Mouse (Mus musculus) gastrocnemius, postnatal 10 days (tissue): Measurements from ENCODE around the gene Col26a1. TPM values are rescaled to one million over a fixed set of nuclear protein-coding genes. Genes with fewer than 3 reads are reported as not detected.

Source experiments
- DNase-seq: peaks from one replicate; pipeline ENCODE4 v3.0.0; 2021; ENCODE audit warnings: mixed read lengths
- long read RNA-seq, 2 experiments: library from polyadenylated mRNA; stranded (forward); transcript quantifications; one replicate each; pipeline ENCODE4 v2.0.0; 2021
- total RNA-seq, 2 experiments: library from RNA; stranded (reverse); gene quantifications; 2 replicates each; pipeline ENCODE4 v1.2.3; 2021

Col26a1 gene
- 10 to 100 TPM; 24.4 to 28.0 TPM for total RNA-seq
- long read RNA-seq, experiment 1, transcript Col26a1-202 (13 exons, 2,781 nt): major isoform, 15 of 30 reads
- long read RNA-seq, experiment 1, partial matches to known transcripts: 5 of 30 reads
- long read RNA-seq, experiment 1, other reads (novel, unspliced or antisense): 9 of 30 reads
- long read RNA-seq, experiment 2, transcript Col26a1-202 (13 exons, 2,781 nt): major isoform, 9 of 17 reads
- long read RNA-seq, experiment 2, partial matches to known transcripts: 0 of 17 reads
- long read RNA-seq, experiment 2, other reads (novel, unspliced or antisense): 6 of 17 reads

DNA sequence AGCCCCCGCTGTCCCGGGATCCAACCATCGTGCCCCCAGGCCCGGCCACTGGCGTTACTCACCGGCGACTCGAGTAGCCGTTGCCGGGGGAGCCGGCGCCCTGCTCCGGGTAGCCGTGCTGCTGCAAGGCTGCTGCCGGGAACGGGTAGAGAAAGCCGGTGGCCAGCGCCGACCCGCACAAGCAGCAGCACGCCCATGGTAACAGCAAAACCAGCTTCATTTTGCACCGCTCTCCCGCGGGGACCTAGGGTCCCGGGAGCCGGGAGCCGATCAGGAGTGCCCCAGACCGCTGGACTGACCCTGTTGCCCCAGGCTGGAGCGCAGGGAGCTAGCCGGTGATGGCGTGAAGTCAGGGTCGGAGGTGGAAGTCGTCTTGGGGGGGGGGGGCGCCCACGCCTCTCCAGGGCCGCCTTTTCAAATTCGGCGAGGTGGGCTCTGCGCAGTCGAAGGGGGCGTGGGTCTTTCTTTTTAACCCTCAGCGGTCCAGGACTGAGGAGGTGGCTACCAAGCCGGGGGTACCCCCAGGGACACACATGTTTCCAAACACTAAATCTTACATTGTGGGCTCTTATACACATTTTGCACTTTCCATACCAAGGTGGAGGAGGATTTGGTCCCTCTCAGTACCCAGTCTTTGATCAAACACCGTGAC lies at the start of gene Col26a1:
Gene Col26a1, minus strand, starts transcription at position 422 of the 652 bp plus-strand sequence.
- DNase-seq: peak; percentile 53

DNA sequence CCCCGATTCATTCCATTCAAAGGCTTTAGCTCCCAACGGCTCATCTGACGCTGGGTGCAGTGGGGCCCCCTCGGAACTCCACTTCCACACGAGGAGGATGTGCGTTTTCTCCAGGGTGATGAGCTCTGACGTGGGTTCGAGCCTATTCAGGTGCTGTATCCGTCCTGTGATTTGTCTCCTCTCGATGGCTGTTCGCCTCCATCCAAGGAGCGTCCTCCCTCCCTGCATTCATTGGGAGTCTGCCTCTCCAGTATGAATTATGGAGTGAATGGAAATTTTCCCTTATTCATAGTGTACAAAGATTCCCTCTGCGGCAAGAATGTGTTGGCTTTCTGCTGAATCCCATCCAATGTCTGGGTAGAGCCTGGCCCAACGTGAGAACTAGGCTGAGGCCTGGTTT lies 48.9 kb upstream of the Col26a1 start:
- DNase-seq: no peak

DNA sequence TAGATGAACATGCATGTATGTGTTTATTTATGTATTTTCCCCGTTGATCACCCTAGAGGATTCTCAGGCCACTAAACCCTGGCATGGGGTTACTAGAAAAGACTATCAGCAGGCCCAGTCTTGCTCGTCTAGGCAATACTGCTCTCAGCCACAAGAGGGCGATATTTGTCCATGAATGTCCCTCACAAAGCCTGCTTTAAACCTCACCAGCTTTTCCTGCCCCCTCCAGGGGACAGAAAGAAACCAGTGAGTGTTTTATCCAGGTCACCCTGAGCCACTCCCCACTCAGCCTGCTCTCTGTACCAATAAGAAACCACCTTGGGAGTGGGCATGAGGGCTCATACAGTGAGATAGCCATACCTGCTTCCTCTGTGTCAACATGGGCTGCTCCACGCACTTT lies 46.1 kb upstream of the Col26a1 start:
- peak; percentile 87 for DNase-seq

DNA sequence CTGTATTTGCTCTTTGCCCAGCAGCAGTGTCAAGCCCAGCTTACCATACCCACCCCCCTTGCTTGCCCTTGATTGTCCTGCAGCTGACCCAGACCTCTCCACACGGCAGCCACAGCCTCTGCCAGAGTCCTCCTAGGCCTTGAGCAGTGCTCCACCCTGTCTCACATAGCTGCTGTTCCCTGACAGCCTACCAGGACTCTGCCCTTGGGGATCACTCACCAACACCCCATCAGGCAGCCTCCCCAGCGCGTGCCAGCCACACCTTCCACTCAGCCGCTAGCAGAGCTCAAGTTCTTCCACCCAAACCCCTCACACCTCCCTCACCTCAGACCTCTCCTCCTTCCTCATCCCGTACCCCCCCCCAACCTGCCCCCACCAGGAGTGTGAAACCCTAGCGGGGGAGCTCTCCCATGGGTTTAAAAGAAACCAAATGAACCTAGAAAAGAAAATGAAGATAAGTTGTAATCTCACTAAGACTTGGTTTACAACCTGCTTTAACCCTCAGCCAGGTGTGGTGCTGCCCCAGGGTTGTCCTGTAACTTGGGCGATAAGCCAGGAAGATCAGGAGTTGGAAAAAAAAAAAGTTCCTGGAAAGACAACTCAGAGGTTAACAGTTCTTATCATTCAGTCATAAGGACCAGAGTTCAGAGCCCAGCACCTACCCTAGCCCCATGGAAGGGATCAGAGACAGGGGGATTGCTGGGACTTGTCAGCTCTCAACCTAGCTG lies 40.9 kb upstream of the Col26a1 start:
- DNase-seq: no peak

DNA sequence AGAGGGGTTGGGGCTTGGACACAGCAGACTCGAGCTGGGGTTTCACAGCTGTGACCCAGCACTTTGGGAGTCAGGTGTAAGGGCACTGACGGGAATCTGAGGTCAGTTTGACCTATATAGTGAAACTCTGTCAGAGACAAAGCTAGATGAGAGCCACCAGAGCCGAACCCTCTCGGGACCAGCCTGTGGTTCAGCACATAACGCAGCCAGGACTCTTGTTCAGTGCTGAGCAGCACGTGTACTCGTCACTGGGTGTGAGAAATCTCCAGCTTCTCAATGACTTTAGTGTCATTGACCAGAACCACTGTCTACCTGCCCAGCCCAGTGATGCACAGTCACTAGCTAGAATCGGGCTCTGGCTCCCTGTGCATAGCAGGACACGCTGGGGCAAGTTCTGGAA lies 39.8 kb upstream of the Col26a1 start:
- no peak for DNase-seq

DNA sequence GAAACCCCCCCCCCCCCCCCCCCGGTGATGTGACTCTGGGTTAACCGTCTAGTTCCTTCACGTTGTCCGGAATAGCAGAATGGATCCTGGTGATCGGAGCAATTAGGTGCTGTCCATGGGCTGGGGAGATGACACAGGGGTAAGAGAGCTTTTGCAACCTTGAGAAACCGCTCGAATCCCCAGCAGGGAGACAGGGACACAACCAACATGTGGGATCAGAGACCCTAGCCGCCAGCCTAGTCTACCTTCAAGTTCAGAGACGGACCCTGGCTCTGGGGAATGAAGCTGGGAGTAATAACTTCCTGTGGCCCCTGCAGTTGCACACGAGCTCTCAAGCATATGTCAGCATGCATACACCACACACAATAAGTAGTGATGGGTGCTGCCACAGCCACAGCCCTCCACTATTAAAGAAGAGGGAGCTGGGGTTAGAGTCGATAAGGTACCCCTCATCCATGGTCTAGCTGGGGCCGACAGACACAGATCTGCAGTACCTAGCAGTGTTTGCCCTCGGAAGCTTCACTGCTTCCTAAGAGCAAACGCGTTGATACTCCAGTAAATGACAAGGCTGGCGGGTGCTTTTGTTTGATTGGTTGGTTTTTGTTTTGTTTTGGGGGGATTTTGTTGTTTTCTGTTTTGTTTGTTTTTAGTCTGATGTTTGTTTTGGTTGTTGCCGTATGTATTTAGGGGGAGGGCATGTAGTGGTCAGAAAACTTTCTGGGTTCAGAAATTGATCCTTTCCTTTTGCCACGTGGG lies 36.7 kb upstream of the Col26a1 start:
- no peak for DNase-seq

DNA sequence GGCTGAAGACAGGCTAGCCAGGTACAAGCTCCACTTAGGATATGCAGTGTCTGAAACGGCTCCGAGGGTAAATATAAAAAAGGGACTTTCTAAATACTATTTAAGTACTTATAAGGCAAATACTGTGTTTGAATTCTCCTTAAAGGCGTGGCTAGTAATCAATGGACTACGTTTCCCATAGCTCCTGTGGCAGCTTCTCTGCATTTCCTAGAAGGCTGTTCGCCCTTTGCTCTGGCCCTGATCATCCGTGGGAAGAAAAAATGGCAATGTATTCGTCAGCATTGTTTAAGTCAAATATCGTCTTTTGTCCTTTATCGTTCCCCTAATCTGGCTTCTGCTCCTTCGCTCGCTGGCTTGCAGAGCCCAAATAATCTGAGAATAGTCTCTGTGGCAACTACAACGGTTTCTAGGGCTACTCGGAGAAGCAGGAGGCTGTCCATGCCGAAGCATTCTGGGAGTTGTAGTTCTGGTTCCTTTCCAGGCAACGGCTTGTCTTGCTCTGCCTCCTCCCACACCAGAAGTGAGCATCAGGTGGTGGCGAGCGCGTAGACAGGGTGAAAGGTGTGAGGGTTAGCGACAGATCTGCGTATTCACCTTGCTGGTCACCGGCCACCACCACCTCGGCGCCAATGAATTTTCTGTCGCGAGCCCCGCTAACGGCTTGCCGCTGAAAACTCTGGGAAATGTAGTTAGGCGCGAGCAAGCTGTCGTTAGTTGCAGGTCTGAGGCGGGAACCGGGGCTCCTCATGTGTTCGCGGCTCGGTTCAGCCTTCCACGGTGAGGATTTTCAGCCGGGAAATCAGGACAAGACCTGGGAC lies 35.9 kb upstream of the Col26a1 start:
- peak; percentile 55 for DNase-seq

DNA sequence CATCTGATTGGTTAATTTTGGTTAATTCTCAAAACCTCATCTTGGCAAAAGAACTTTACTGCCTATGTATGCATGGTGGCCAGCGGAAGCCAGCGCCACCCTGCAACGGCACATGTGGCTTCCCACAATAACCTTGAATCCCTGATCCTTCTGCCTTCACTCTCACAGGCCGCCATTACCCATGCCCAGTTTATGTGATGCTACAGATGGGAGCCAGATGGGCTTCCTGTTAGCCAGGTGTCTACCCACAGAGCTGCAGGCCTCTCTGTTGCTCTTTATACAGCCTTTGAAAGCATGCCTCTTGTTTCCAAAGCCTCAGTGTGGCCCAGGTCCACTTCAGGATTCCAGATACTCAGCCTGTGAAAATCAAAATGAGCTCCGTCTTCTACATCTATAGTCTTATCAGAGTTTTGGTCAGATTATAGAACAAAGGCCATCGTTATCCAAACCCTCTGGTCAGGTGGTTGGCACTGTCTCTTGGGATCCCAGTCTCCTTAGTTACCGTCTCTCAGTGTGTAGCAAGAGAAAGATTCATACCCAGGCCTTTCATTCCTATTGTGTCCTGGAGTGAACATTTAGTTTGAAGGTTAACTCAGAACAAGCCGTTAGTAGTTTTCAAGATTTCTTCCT lies 34.7 kb upstream of the Col26a1 start:
- no peak for DNase-seq

DNA sequence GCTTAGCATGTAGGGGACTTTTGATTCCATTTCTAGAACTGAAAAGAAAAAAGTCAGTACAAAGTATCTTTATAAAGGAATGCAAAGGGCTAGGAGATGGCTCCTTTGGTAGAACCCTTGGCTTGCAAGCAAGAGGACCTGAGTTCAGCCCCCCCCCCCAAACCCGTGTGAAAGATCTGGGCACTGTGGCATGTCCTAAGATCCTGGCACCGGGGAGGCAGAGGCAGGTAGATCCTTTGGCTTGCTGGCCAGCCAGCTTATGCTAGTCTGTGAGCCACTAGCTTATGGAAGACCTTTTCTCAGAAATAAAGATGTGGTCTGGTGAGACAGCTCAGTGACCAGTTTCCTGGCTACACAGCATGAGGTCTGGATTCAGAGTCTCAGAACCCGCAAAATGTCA lies 31.2 kb upstream of the Col26a1 start:
- DNase-seq: no peak

DNA sequence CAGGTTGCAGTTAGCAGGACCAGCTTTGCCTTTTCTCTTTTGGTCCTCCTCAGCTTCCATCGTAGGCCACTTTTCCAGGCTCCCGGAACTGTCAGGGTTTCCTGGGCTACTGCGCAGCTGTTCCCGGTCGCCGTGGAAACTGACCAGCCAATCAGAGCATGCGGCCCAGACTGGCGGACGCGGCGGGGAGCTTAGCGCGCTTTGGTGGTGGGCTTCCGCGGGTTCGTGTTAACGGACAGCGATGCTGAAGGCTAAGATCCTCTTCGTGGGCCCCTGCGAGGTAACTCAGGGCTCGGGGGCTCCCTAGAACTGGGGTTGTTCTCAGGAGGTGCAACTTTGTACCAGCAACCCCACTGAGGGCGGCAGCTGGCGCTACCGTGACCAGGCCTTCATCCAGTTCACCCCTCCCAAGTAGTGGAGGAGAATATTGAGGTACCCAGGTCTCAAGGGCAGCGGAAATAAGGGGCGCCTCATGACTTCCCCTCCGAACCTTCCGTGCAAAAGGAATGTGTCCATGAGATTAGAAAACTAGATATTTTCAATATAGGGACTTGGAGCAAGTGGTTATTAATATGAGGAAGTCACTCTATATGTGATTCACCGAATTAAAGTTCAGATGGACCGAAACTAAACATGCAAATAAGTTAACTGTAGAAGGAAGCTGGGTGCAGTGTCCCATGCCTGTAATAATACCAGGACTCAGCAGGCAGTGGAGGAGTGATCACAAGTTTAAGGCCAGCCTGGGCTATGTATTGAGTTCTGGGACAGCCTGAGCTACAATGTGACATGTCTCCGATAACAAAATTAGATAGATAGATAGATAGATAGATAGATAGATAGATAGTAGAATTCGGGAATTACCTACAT lies 25.2 kb upstream of the Col26a1 start, which contains the start of gene Ift22:
Gene Ift22, plus strand, starts transcription at position 160 of the 867 bp plus-strand sequence.
- DNase-seq: peak; percentile 92

DNA sequence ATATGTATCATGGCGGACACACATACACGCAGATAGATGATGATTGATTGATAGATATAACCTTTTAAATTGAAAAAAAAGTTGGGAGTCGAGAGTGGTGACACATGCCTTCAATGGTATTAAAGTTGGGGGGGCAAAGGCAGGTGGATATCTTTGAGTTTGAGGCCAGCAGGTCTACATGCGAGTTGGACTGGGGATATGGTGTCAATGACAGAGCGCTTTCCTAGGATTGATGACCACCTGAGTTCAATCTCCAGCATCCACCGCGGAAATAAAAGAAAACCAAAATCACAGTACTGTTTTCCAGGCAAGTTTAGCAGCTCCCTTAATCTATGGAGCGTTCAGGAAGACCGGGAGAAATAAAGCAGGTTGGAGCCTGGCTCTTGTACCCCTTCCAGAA lies 24.6 kb upstream of the Col26a1 start:
- no peak for DNase-seq

DNA sequence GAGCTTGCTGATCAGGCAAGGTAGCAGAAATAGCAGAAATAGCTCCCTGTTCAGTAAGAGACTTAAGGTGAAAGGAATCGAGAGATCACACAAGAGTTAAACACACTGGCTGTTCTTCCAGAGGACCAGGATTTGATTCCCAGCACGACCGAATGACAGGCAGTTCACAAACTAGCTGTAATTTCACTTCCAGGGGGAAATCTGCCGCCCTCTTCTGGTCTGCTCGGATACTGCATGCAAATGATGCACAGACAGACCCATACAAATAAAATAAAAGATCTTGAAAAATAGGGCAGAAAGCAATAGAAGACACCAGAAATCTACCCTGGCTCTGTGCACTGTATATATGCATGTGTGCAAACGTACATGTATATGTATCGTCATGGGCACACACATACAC lies 22.6 kb upstream of the Col26a1 start:
- no peak for DNase-seq

DNA sequence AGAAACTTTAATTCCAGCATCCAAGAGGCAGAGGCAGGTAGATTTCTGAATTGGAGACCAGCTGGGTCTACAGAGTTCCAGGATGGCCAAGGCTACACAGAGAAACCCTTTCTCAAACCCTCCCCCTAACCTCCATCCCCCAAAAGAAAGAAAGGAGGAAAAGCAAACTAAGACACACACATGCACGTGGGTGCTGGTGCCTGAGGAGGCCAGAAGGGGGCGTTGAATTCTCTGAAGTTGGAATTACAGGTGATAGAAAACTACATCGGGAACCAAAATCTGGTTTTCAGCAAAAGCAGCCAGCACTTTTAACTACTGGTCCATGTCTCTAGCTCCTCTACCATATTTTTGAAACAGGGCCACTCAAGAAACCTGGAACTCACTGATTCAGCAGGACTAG lies 21.6 kb upstream of the Col26a1 start:
- DNase-seq: no peak

DNA sequence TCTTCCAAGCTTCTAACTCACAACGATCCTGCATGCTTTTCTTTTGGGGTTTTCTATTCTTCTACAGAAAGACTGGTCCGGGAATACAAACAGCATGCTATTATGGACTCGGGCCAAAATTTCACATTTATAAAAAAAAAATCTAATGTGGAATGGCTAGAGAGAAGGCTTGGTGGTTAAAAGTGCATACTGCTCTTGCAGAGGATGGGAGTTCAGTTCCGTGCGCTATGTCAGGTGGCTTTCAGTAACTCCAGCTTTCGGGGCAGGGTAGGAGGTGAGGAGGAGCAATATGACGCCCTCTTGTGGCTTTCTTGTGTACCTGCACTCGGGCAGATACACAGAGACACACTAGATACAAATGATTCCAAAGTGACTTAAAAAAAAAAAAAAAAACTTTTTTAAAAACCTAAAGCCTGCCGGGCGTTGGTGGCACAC lies 12.5 kb upstream of the Col26a1 start:
- DNase-seq: no peak

DNA sequence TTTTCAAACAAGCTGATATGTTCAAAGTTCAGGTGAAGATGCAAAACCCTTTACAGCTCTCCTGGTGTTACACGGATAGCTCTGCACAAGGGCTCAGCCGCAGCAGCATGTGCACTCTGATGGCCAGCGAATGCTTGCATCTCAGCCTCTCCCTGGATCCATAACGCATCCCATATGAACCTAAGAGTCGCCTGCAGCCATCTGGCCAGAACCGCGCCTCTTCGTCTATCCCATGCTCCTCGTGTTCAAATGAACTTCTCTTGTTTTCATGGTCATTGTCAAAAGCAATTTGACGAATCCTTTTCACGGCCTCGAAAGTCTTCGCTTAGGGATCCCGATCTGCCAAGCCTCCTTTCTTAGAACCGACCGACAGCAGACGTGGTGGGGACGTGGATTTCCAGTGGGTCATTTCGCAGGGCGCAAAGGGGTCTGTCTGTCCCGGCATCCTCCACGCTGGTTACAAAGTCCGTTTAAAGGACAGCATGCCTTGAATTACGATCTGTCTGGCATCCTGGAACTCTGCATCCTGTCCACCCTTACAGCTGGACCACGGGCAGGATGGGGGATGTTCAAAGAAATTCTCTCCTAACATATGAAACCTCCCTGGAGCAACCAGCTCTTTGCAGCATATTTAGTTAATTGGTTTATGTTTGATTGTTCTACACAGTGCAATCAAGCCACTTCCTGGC lies 12.0 kb upstream of the Col26a1 start:
- no peak for DNase-seq

DNA sequence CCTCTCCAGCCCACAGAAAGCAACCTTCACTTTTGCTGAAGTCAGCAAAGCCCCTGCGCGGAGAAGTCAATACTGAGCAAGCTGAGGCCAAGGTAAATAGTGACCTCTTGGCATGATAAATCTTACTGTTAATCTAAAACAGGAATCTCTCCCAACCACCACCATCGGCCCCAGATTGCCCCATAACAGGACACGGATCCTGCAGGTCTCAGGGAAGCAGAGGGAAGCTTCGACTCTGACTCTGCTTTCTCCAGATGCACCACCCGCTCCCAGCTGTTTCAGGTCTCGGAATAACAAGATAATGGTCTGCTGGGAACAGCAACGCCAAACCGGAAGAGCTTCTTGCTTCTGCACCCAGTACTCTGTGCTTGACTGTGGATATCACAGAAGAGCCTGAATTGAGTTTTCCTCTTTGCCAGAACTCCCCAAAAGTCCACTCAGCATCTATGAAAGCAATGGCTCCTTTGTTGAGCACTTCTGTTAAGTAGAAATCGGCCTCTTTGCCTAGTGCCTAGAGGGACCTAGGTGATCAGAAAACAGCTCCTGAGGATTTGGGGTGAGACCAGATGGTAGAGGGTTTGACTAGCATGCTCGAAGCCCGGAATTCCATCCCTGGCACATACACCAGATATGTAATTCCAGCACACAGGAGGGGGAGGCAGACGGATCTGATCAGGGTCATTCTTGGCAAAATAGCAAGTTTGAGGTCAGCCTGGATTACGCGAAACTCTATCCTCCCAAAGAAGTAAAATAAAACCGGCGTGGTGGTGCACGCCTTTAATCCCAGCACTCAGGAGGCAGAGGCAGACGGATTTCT lies 5.7 kb upstream of the Col26a1 start:
- DNase-seq: no peak

DNA sequence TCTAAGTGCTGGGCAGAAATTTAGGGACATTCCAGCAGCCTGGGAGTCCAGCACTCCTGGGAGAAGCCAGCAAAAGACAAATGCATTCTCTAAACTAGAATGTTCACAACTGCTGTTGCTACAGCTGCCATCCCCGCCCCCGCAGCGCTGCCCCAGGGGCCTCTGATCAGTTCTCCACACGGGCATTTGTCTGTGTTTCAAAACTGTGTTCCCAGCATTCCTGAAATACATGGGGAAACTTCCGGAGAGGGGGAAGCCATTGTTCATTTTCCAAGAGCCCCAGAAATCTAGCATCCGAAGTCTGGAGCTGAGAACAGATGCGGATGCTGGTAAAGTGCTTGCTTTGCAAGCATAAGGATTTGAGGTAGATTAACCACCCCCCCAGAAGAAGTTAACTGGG lies 3.9 kb upstream of the Col26a1 start:
- peak; percentile 42 for DNase-seq

DNA sequence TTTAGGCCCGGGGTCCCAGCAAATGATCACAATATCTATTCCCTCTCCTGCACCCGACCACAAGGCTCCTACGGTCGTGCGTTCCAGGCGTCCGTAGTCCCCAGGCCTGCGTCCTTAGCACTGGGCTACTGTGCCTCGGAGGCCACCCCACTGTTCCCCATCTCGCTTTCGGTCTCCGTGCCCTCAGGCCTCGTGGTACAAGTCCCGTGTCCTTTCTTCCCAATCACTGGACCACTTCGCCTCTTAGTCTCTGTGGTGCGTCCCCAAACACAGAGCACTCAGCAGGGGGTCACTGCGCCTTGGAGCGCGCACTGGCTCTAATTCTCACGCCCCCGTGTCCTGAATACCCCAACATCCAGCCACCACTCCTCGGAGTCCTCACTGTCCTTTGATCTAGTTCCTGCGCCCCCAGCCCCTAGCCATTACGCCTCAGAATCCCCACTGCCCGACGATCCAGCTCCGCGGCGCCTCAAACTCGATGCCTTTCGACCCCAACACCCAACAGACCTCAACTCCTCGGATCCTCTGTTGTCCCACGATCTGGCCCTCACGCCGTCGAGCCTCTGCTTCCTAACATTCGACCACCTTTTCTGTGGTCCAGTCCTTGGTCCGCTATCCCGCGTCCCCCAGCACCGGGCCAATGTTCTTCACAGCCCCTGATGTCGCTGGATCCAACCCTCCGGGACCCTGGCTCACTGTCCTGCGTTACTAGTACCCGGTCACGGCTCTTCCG lies 788 bp downstream of the Col26a1 start:
- DNase-seq: peak; percentile 47
